Mouse (Mus musculus): ENCODE results near the gene Cep85l. TPM values are rescaled to one million over a fixed set of nuclear protein-coding genes. Genes with fewer than 3 reads are reported as not detected.

Gene Cep85l
- 4.1 and 9.5 TPM in 2 replicates for polyA plus RNA-seq (2012; ENCODE audit: insufficient read depth, insufficient read length, missing spikeins)

- no peak for TF ChIP-seq POLR2A (IDR thresholded peaks at IDR 0.05; ENCODE audit: borderline replicate concordance, low read depth, low read length)
- TF ChIP-seq CTCF (IDR thresholded peaks at IDR 0.05; ENCODE audit: low read depth, low read length): no peak
- Histone ChIP-seq H3K4me3 (ENCODE audit: insufficient read depth, low read length) (peak within 1 kb of the TSS; percentile 85), H3K4me1 (ENCODE audit: control insufficient read depth, insufficient read depth, low read length) (peaks cover 7% of the 10 kb centered on the region), H3K27ac (ENCODE audit: insufficient read depth, low read depth, low read length) (peak within 1 kb of the TSS; percentile 57)
Observed at GRCm38 (mm10) chr10:53379709-53380106, at the start of gene Cep85l. Gene Cep85l, minus strand, starts transcription at chr10:53379947.

GRCm38 (mm10) chr10:53428695-53429447 is 49.1 kb upstream of the Cep85l start:
- no peak overlapping the region for H3K27ac ChIP-seq (ENCODE audit: insufficient read depth, low read depth, low read length)
- TF ChIP-seq CTCF (IDR thresholded peaks at IDR 0.05; ENCODE audit: low read depth, low read length): no peak
- TF ChIP-seq POLR2A (IDR thresholded peaks at IDR 0.05; ENCODE audit: borderline replicate concordance, low read depth, low read length): no peak
- H3K4me3 ChIP-seq (ENCODE audit: insufficient read depth, low read length): no peak overlapping the region
- H3K4me1 ChIP-seq (ENCODE audit: control insufficient read depth, insufficient read depth, low read length): peaks cover 2% of the 10 kb centered on the region

- TF ChIP-seq POLR2A (IDR thresholded peaks at IDR 0.05; ENCODE audit: borderline replicate concordance, low read depth, low read length) (no peak), CTCF (IDR thresholded peaks at IDR 0.05; ENCODE audit: low read depth, low read length) (no peak)
- no peak overlapping the region for H3K4me3 ChIP-seq (ENCODE audit: insufficient read depth, low read length)
- H3K4me1 ChIP-seq (ENCODE audit: control insufficient read depth, insufficient read depth, low read length): peaks cover 6% of the 10 kb centered on the region
- H3K27ac ChIP-seq (ENCODE audit: insufficient read depth, low read depth, low read length): no peak overlapping the region
Observed at GRCm38 (mm10) chr10:53426524-53426923, 46.8 kb upstream of the Cep85l start.

GRCm38 (mm10) chr10:53423091-53423490 is 43.3 kb upstream of the Cep85l start:
- Histone ChIP-seq H3K4me1 (ENCODE audit: control insufficient read depth, insufficient read depth, low read length) (peaks cover 6% of the 10 kb centered on the region), H3K4me3 (ENCODE audit: insufficient read depth, low read length) (no peak overlapping the region), H3K27ac (ENCODE audit: insufficient read depth, low read depth, low read length) (no peak overlapping the region)
- TF ChIP-seq CTCF (IDR thresholded peaks at IDR 0.05; ENCODE audit: low read depth, low read length) (no peak), POLR2A (IDR thresholded peaks at IDR 0.05; ENCODE audit: borderline replicate concordance, low read depth, low read length) (no peak)

GRCm38 (mm10) chr10:53422206-53422605 is 42.5 kb upstream of the Cep85l start:
- H3K27ac ChIP-seq (ENCODE audit: insufficient read depth, low read depth, low read length): no peak overlapping the region
- no peak for TF ChIP-seq POLR2A (IDR thresholded peaks at IDR 0.05; ENCODE audit: borderline replicate concordance, low read depth, low read length)
- TF ChIP-seq CTCF (IDR thresholded peaks at IDR 0.05; ENCODE audit: low read depth, low read length): no peak
- no peak overlapping the region for H3K4me3 ChIP-seq (ENCODE audit: insufficient read depth, low read length)
- H3K4me1 ChIP-seq (ENCODE audit: control insufficient read depth, insufficient read depth, low read length): peaks cover 6% of the 10 kb centered on the region

GRCm38 (mm10) chr10:53421613-53422012 is 41.9 kb upstream of the Cep85l start:
- H3K4me3 ChIP-seq (ENCODE audit: insufficient read depth, low read length): no peak overlapping the region
- peaks cover 6% of the 10 kb centered on the region for H3K4me1 ChIP-seq (ENCODE audit: control insufficient read depth, insufficient read depth, low read length)
- no peak for TF ChIP-seq CTCF (IDR thresholded peaks at IDR 0.05; ENCODE audit: low read depth, low read length)
- TF ChIP-seq POLR2A (IDR thresholded peaks at IDR 0.05; ENCODE audit: borderline replicate concordance, low read depth, low read length): no peak
- H3K27ac ChIP-seq (ENCODE audit: insufficient read depth, low read depth, low read length): no peak overlapping the region

GRCm38 (mm10) chr10:53420069-53420468 is 40.3 kb upstream of the Cep85l start:
- Histone ChIP-seq H3K4me1 (ENCODE audit: control insufficient read depth, insufficient read depth, low read length) (peaks cover 6% of the 10 kb centered on the region; the same call in 1 of the 2 replicates), H3K27ac (ENCODE audit: insufficient read depth, low read depth, low read length) (no peak overlapping the region), H3K4me3 (ENCODE audit: insufficient read depth, low read length) (no peak overlapping the region)
- TF ChIP-seq POLR2A (IDR thresholded peaks at IDR 0.05; ENCODE audit: borderline replicate concordance, low read depth, low read length): no peak
- TF ChIP-seq CTCF (IDR thresholded peaks at IDR 0.05; ENCODE audit: low read depth, low read length): no peak

- no peak overlapping the region for H3K27ac ChIP-seq (ENCODE audit: insufficient read depth, low read depth, low read length)
- TF ChIP-seq POLR2A (IDR thresholded peaks at IDR 0.05; ENCODE audit: borderline replicate concordance, low read depth, low read length): no peak
- no peak overlapping the region for H3K4me3 ChIP-seq (ENCODE audit: insufficient read depth, low read length)
- peaks cover 8% of the 10 kb centered on the region; the same call in 1 of the 2 replicates for H3K4me1 ChIP-seq (ENCODE audit: control insufficient read depth, insufficient read depth, low read length)
Observed at GRCm38 (mm10) chr10:53419139-53419935, 39.6 kb upstream of the Cep85l start.

GRCm38 (mm10) chr10:53417015-53417414 is 37.3 kb upstream of the Cep85l start:
- TF ChIP-seq POLR2A (IDR thresholded peaks at IDR 0.05; ENCODE audit: borderline replicate concordance, low read depth, low read length) (no peak), CTCF (IDR thresholded peaks at IDR 0.05; ENCODE audit: low read depth, low read length) (no peak)
- Histone ChIP-seq H3K27ac (ENCODE audit: insufficient read depth, low read depth, low read length) (no peak overlapping the region), H3K4me1 (ENCODE audit: control insufficient read depth, insufficient read depth, low read length) (peaks cover 8% of the 10 kb centered on the region; the same call in 1 of the 2 replicates), H3K4me3 (ENCODE audit: insufficient read depth, low read length) (no peak overlapping the region)
